Mouse (Mus musculus): ENCODE measurements around the gene C1qtnf1.
A peak's percentile ranks its signal among the peaks of the same experiment; 100 is the strongest.

C1qtnf1 gene

GRCm38 (mm10) chr11:118438665-118439414 is 10.8 kb downstream of the C1qtnf1 start:
- DNase-seq: no peak

DNA sequence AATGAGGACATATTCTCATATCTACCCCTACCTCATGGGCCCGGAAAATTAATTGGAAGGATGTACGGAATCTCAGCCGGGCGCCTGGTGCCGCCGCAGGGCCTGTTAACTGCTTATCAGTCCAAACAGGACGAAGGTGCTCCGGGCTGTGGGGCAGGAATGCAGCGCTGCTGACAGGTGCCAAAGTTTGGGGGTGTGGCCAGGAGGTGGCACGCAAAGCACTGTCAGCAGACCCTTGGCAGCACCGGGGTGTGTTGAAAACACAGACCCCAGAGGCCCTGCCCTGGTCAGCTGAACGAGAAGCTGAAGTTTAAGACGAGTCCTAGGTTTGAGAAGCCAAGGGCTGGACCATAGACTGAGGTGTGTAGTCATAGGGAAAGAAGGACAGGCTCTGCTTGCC is 14.7 kb downstream of the C1qtnf1 start:
- DNase-seq: no peak

DNA sequence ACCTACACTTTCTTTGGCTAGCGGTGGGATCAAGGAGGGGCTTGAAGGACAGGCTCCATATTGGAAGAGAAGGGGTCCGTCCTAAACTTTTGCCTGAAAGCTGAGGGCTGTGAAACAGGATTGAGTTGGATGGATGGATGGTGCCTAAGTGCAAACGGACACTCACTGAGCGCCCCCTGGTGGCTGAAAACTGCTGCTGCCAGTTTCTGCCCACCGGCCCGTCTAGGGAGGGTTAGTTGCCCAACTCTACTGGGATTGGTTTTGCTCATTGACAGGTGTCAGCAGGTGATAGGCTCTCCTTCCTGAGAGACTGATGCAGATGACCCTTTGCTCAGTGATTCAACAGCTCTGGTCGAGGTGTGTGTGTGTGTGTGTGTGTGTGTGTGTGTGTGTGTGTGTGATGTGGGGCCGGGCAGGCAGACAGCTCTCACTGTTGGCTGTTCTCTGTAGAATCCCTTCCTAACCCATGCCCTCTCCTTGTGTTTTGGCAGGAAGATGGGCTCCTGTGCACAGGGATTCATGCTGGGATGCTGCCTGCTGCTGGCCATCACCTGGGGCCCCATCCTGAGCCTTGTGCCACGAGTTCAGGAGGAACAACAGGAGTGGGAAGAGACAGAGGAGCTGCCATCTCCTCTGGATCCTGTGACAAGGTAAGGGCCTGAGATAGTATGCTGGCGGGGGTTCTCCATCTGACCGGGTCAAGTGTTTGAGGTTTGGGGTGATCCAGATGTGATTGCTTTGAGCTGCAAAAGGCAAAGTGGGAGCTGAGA is 15.4 kb downstream of the C1qtnf1 start:
- DNase-seq: peak; percentile 73

DNA sequence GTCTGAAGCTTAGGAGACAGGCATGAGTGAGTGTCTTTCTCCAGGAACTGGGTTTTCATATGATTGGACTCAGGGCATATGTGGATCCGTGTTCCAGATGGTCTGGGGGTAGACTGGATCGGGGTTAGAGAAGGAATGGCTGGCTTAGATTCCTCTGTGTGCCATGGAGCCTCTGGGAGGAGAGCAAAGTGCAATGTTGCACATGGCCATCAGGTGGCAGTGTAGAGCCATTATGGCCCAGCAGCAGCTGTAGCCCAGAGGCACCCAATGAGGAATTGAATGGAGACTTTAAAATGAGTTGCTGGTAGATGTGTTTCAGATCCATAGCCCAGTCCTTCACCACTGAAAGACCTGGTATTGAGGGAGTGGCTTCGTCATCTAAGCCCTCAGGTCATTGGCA is 17.8 kb downstream of the C1qtnf1 start:
- peak; percentile 75 for DNase-seq

DNA sequence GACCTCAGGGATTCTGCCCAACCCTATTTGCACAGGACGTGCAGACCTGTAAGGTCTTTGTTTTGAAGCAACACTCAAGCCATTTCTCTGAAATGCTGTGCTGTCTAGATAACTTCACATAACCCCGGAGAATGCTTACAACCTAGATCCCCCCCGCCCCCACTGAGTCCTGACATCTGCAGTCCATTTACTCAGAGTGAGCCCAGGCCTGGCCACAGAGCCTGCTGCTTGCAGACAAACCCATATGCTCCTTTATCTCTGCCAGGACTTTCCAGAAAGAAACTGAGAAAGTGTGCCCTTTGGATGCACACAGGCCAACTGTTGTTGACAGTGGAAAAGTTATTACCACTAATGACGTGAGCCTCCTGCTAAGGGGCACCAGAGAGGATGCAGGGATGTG is 19.3 kb downstream of the C1qtnf1 start:
- no peak for DNase-seq

- no peak for DNase-seq
Measured at GRCm38 (mm10) chr11:118448385-118448784, 20.4 kb downstream of the C1qtnf1 start.

- DNase-seq: no peak
Measured at GRCm38 (mm10) chr11:118451211-118451610, 23.2 kb downstream of the C1qtnf1 start.

DNA sequence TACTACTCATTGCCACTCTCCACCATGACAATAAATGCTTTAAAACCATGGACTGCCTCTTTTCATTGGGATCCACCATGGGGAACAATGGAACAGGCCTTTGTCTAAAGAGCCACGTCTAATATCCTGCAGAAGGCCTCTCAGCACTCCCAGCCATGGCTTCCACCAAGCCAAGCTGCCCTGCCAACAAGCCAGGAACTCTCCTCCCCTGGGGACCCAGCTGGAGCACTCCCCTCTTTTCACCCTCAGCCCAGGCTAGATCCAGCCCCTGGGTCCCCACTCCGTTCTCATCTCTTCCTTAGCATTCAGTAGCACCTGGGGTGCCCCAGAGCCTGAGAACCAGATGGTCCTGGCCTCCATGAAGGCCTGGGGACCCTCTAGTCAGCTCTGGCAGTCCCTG is 25.0 kb downstream of the C1qtnf1 start:
- DNase-seq: no peak

- no peak for DNase-seq
Measured at GRCm38 (mm10) chr11:118453886-118454671, 26.1 kb downstream of the C1qtnf1 start.

GRCm38 (mm10) chr11:118455788-118456187 is 27.8 kb downstream of the C1qtnf1 start:
- no peak for DNase-seq

DNA sequence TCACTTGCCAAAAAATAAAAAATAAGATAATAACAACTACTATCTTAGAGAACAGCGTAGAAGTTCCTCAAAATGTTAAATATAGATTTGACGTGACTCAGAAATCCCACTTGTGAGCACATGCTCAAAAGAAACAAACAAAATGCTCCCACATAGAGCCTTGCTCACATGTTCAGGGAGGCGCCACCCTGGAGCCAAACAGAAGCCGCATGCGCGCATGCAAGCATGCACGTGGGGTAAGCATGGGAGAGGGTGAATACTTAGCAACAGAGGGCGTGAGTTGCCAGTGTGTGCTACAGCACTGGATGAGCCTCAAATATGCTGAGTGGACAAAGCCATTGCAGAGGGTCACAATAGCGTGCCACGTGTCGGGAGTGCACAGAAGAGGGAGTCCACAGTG is 28.9 kb downstream of the C1qtnf1 start:
- no peak for DNase-seq

GRCm38 (mm10) chr11:118459051-118459450 is 31.0 kb downstream of the C1qtnf1 start:
- peak; percentile 50 for DNase-seq

DNA sequence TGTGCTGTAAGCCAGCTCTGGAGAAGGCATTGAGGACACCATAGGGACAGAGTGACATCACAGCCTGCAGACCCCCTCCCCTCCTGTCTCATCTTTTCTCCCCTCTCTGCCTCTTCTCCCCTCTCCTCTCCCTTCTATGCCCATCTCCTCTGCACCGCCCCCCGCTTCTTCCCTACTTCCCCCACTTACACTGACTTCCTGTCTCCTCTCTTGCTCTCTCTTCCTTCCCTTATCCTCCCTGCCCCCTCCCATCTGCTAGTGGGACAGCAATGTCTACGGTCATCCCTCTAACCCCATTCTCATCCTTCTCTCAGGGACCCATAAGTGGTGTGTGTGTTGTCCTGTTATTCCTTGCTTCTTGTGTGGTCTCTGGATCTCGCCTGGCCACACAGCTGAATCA is 31.5 kb downstream of the C1qtnf1 start:
- peak; percentile 41 for DNase-seq

GRCm38 (mm10) chr11:118460280-118460679 is 32.3 kb downstream of the C1qtnf1 start:
- DNase-seq: peak; percentile 47

- peak; percentile 49 for DNase-seq
Measured at GRCm38 (mm10) chr11:118467441-118468035, 39.5 kb downstream of the C1qtnf1 start.

DNA sequence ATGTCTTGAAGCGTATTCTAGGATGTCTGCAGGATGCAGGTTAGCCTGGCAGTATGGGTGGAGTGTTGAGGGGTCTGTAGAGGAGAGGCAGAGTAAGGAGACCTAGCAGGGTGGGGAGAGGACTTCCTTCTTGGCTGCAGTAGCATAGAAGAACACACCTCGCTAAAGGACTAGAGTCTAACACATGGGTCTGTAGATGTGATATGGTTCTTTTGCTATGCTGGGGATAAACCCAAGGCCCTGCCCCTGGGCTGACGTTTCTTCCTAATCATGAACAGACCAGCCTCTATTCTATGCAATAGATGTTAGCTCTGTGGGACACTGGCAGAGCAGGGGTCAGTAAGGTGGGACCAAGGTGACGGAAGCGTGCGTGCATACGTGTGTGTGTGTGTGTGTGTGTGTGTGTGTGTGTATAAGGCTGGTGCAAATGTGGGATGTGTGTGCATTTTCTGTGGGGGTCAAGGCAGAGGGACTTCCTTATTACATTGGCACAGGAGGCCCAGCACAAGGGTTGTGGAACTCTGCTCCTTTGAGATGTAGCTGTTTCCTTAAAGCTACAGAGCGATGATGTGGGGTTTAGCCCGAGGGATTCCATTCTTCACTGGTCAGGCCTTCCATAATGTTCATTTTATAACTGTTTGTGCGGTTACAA is 41.6 kb downstream of the C1qtnf1 start:
- peak; percentile 37 for DNase-seq

DNA sequence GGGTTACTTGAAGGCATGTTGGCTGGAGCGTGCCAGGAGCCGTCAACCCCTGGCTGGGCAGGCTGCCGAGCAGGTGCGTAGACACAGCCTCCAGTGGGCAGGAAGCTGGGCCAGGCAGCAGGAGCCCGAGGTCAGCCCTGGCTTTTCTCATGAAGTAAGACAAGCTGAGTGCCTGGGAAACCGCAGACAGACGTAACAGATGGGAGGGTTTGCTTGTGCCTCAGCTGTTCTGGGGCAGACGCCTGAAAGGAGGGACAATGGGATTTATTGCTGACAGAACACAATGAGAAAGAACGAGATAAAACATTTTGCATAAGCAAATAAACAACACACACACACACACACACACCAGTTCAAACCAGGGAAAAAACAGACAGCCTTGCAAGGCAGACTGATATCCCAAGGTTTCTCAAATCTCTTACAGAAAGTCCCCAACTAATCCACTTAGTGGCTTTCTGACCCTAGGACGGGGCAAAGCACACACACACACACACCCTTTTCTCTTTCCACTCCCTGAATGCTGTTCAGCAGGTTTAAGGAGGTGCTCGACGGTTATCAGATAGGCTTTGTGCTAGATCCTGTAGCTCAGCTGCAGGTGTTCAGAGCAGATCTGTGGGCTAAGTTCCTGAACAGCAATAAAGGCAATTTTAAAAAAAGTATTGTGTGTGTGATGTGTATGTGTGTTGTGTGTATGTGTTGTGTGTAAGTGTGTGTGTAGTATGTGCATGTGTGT is 42.4 kb downstream of the C1qtnf1 start:
- peak; percentile 80 for DNase-seq

DNA sequence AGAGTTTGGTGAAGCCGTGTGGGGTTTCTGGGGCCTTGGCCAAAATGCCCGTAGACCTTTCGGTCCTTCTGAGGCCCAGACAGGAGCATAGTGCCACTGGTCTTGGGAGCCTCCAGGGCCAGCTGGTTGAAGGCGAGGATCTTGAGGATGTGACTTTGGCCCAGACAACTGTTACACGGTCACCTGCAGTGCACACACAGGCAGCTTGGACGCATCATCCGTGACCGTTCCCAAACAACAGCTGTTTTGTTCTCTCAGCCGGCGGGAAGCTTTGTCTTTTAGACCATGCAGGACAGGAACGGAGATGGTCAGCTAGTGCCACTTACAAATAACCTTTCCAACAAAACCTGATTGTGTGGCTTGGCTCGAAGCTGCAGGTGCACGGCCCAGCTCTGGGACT is 43.7 kb downstream of the C1qtnf1 start:
- peak; percentile 51 for DNase-seq

DNA sequence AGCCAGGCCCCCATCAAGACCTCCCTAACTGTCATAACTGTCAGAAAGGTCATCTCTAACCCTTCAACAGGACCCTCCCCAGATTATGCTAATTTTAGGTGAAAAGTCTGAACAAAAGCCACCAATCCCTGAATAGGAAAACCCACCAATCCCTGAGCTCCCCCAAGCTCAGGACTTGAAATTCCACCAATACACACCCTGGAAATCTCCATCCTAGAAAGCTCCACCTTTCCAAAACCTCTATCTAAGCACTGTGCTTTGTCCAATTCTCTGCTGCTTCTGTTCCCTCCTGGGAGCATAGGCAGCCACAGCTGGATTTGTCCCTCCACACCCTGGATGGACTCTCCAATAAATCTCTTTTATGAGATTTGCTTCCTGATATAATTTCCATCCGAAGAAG is 45.2 kb downstream of the C1qtnf1 start:
- no peak for DNase-seq

DNA sequence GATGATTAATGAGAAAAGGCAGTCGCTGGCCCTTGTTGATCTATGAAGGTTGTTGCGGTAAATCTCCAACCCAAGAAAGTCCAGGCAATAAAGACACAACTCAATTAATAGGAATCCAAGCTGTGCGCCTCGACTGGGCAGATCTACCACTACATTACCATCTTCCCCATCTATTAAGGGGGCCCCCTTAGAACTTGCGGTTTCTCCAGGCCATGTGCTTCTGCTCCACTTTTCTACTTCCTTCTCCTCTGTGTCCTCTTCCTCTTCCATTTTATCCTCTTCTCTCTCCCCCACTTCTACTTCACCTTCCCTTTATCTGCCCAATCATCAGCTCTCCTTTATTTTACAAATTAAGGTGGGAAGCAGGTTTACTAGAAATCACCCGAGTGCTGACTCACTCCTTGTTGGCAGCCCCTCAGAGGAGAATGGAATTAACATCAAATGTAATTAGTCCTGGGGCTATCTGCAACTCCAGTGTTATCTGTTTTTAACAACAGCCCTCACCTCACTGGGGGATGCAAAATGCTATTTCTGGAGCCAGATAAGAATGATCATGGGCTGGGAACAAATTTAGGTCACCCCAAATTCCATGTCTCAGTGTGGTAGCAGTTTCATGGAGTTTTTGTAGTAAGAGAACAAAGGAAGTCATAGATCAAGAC is 46.0 kb downstream of the C1qtnf1 start:
- DNase-seq: no peak

DNA sequence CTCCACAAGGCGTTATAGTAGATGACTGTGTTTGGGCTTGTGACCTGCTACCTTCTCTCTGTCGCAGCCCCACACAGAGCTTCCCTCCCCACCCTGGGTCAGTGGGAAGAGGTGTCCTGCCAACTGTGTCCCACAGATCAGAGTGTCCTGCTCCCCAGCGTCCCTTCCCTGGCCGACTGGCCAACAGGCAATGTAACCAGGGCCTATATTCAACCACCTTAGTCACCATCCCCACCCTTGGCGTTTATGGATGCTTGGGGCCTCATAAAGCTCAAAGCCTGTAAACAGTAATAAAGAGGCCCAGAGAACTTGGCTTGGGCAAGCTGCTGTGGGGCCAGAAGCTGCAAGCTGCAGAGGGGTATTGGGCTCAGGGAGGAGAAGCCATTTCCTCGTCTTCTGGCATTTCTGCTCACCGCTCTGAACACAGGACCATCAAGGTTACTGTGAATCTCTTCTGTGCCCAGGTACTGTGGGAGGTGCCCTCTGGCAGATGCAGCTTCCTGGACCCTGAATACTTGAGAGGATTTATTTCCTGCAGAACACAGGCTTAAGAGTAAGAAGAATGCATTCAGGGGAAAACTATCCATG is 47.6 kb downstream of the C1qtnf1 start:
- DNase-seq: no peak
